Mouse (Mus musculus) ES-E14 (cell line): ENCODE results near the gene Skil. TPM values are rescaled to one million over a fixed set of nuclear protein-coding genes. Genes with fewer than 3 reads are reported as not detected.

Source experiments
- DNase-seq: peaks from one replicate; pipeline ENCODE4 v3.0.0-alpha.2; 2013; ENCODE audit warnings: low read depth, low spot score
- H3K27ac ChIP-seq: 2 replicates; pipeline ENCODE4 v1.5.1; 2012; ENCODE audit warnings: low read depth, mild to moderate bottlenecking, low read length, moderate library complexity, mixed read lengths; ENCODE audit not compliant: poor library complexity, insufficient read depth, severe bottlenecking
- H3K36me3 ChIP-seq: 2 replicates; pipeline ENCODE4 v1.6.1; 2012; ENCODE audit warnings: mild to moderate bottlenecking, low read length, moderate library complexity, mixed read lengths; ENCODE audit not compliant: control insufficient read depth, poor library complexity, insufficient read depth, severe bottlenecking
- H3K4me1 ChIP-seq, 2 experiments: fragments of 150-350 bp in 1 of 2; sonication (generic) in 1 of 2; 2 replicates each; pipeline ENCODE4 v1.6.1; 2012; ENCODE audit warnings: low read length in 2 of 2, mild to moderate bottlenecking in 1 of 2, mixed read lengths in 1 of 2; ENCODE audit not compliant: control insufficient read depth in 2 of 2, insufficient read depth in 2 of 2, poor library complexity in 1 of 2
- H3K4me3 ChIP-seq, 2 experiments: fragments of 150-350 bp in 1 of 2; sonication (generic) in 1 of 2; 2 replicates each; pipeline ENCODE4 v1.5.1; 2012; ENCODE audit warnings: low read length in 2 of 2, low read depth in 1 of 2, mild to moderate bottlenecking in 1 of 2, mixed read lengths in 1 of 2; ENCODE audit not compliant: insufficient read depth in 1 of 2, poor library complexity in 1 of 2, severe bottlenecking in 1 of 2
- H3K9ac ChIP-seq: 2 replicates; pipeline ENCODE4 v1.6.1; 2012; ENCODE audit warnings: low read depth, mild to moderate bottlenecking, low read length, mixed read lengths; ENCODE audit not compliant: poor library complexity, insufficient read depth, severe bottlenecking
- H3K9me3 ChIP-seq: fragments of 150-350 bp; sonication (generic); 2 replicates; pipeline ENCODE4 v1.6.1; 2012; ENCODE audit warnings: low read depth, mild to moderate bottlenecking, low read length; ENCODE audit not compliant: control insufficient read depth, insufficient read depth
- CHD2 ChIP-seq: IDR thresholded peaks from 2 replicates; pipeline ENCODE4 v1.6.1; 2014; ENCODE audit warnings: mild to moderate bottlenecking, low read depth, low read length, inconsistent platforms
- HCFC1 ChIP-seq: IDR thresholded peaks from 2 replicates; pipeline ENCODE4 v1.6.1; 2012; ENCODE audit warnings: low read length, inconsistent platforms, borderline replicate concordance; ENCODE audit not compliant: insufficient read depth
- MAFK ChIP-seq: IDR thresholded peaks from 2 replicates; pipeline ENCODE4 v1.6.1; 2014; ENCODE audit warnings: mild to moderate bottlenecking, low read depth, low read length, inconsistent platforms; ENCODE audit not compliant: insufficient read depth
- ZC3H11A ChIP-seq: IDR thresholded peaks from 2 replicates; pipeline ENCODE4 v1.6.1; 2012; ENCODE audit warnings: low read depth, mild to moderate bottlenecking, inconsistent platforms, low read length, borderline replicate concordance
- ZNF384 ChIP-seq: IDR thresholded peaks from 2 replicates; pipeline ENCODE4 v1.6.1; 2012; ENCODE audit warnings: low read depth, low read length, inconsistent platforms
- in situ Hi-C, 2 experiments: fragments of 600-800 bp; cut with MboI; formaldehyde crosslinking; loops; one replicate each; pipeline ENCODE4 v1.15.1; 2025; ENCODE audit warnings: low sequenced_read_pairs in 2 of 2, inconsistent platforms in 1 of 2; ENCODE audit not compliant: unreplicated experiment in 2 of 2
- total RNA-seq: library from RNA; depleted of rRNA; stranded (reverse); fragments of 300-350 nt; gene quantifications from 2 replicates; pipeline ENCODE4 v1.2.3, GENCODE M21; 2012; rRNA removed

Skil gene
- total RNA-seq = 68.9 and 92.2 TPM in 2 replicates

DNA sequence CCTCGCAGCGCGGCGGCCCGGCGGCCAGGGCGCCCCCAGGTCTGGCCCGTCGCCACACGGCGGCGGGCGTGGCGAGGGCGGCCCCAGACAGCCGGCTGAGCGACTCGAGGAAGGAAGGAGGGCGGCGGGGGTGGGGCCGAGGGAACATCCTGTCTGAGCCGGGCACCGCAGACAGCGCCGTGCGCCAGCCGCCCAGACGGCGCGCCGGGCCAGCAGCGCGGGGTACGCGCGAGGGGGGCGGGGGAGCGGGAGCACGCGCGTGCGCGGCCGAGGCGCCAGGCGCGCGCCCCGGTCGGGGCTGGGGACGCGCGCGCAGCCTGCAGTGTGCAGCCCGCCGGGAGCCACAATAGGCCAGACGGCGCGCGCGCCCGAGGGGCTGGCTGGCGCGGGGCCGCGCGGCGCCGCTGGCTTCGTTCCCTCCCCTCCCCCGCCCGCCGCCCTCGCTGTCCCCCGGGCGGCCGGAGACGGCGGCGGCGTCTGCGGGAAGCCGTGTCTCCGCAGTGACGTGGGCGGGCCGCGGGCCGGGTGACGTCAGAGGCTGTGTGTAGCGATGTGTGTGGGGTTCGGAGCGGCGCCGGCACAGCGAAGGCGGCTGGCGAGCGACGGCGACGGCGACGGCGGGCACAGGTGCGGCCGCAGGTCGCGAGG is at the start of gene Skil:
Gene Skil, plus strand, starts transcription at position 528 of the 648 bp plus-strand sequence.
- Histone ChIP-seq H3K9ac (peak within 1 kb of the TSS; percentile 93), H3K4me3 (peak within 1 kb of the TSS; percentile 85 to 99), H3K4me1 (peaks cover 21% of the 10 kb centered on the region in 2 experiments), H3K9me3 (no peaks in the 10 kb centered on the region), H3K27ac (peak within 1 kb of the TSS; percentile 100), H3K36me3 (peaks cover 5% of the 10 kb centered on the region; the same call in 1 of the 2 replicates)
- no peak for TF ChIP-seq CHD2
- no peak for TF ChIP-seq ZC3H11A
- in situ Hi-C loops = no loop called here
- DNase-seq = peak; percentile 84

- in situ Hi-C loops = no loop called here
Observed at GRCm38 (mm10) chr3:31047263-31047662, 47.6 kb upstream of the Skil start.

GRCm38 (mm10) chr3:31049087-31049486 is 45.8 kb upstream of the Skil start:
- peaks cover 24% of the 10 kb centered on the region for H3K36me3 ChIP-seq
- no peak overlapping the region for H3K4me3 ChIP-seq
- in situ Hi-C loops = no loop called here
- DNase-seq = no peak
- TF ChIP-seq ZNF384 = no peak
- TF ChIP-seq HCFC1 = no peak
- TF ChIP-seq CHD2 = no peak
- TF ChIP-seq MAFK = no peak
- TF ChIP-seq ZC3H11A = no peak
- H3K9ac ChIP-seq = no peak overlapping the region
- no peak overlapping the region for H3K27ac ChIP-seq
- H3K4me1 ChIP-seq = peaks cover under 1 to 8% of the 10 kb centered on the region in 2 experiments; a peak in 2 of 4 replicates
- H3K9me3 ChIP-seq = no peaks in the 10 kb centered on the region

More at GRCm38 (mm10) chr3:31047263-31047662, 47.6 kb upstream of the Skil start:
- Histone ChIP-seq H3K9ac (no peak overlapping the region), H3K9me3 (no peaks in the 10 kb centered on the region), H3K27ac (no peak overlapping the region), H3K36me3 (peaks cover 26% of the 10 kb centered on the region), H3K4me3 (no peak overlapping the region), H3K4me1 (no peaks in the 10 kb centered on the region)
- TF ChIP-seq MAFK (no peak), ZNF384 (no peak), HCFC1 (no peak)
- no peak for DNase-seq

DNA sequence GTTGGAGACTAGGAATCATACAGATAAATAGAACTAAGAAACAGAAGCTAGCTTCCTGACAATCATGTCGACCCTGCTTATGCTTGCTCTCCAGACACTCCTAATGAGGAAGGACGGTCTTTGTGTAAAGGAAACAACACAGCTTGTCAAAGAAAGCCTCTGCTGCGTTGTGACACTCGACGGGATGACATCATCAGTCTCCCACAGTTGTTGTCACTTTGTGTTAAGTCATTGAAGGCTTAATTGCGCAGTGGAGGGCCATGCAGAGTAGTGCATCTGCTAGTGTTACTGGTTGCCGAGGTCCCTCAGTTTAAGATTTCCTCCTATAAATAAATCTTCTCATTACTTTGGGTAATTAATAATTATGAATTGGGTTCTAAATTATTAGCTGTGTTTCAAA is 44.5 kb upstream of the Skil start:
- H3K27ac ChIP-seq = no peak overlapping the region
- peaks cover 4 to 10% of the 10 kb centered on the region in 2 experiments; a peak in 2 of 4 replicates for H3K4me1 ChIP-seq
- in situ Hi-C loops = loop anchor here in 1 of 2 experiments (10.0 kb wide), 1 partner anchor 84 kb away; no protein-coding TSS in a partner anchor
- no peak overlapping the region for H3K9ac ChIP-seq
- no peak for DNase-seq
- no peaks in the 10 kb centered on the region for H3K9me3 ChIP-seq
- H3K4me3 ChIP-seq = no peak overlapping the region
- no peak for TF ChIP-seq ZNF384
- no peak for TF ChIP-seq HCFC1
- no peak for TF ChIP-seq MAFK
- TF ChIP-seq CHD2 = no peak
- TF ChIP-seq ZC3H11A = no peak
- peaks cover 21% of the 10 kb centered on the region for H3K36me3 ChIP-seq

GRCm38 (mm10) chr3:31051730-31052129 is 43.1 kb upstream of the Skil start:
- in situ Hi-C loops = loop anchor here in 1 of 2 experiments (10.0 kb wide), 1 partner anchor 83 kb away; no protein-coding TSS in a partner anchor
- no peak overlapping the region for H3K4me3 ChIP-seq
- TF ChIP-seq ZC3H11A = no peak
- TF ChIP-seq HCFC1 = no peak
- TF ChIP-seq MAFK = no peak
- TF ChIP-seq ZNF384 = no peak
- TF ChIP-seq CHD2 = no peak
- H3K4me1 ChIP-seq = peaks cover 4 to 10% of the 10 kb centered on the region in 2 experiments; a peak in 2 of 4 replicates
- no peaks in the 10 kb centered on the region for H3K9me3 ChIP-seq
- DNase-seq = no peak
- H3K36me3 ChIP-seq = peaks cover 17% of the 10 kb centered on the region
- no peak overlapping the region for H3K9ac ChIP-seq
- no peak overlapping the region for H3K27ac ChIP-seq
